Comparison of ENCODE assay signal across 9 mouse cellular contexts in the genomic region with DNA sequence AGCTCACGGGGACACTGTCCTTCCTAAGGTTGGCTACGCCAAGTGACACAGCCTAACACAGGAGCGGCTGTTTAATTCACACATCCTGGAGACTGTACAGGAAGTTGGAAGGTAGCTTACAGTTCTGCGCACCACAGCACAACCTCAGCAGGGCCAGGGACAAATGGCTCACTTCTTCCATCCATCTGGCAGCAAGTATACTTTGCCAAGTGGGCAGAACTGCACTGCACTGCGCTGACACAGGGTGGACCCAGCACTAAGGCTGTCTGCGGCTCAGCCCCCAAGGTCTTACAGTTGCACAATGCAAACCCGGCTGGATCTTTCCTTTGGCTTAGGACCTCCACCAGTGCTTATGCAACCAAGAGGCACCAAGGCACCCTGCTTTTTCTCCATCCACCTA.
DNase-seq lines count a peak whose midpoint lies in the region; ATAC-seq and TF ChIP-seq lines count a peak whose summit lies in the region.
"Had no signal": no experiment of that assay in that cellular context is flagged by ENCODE, and none has a peak within 500 bp of the region (broad histone marks: within the 10 kb centered on the region; RNA-seq: fewer than 3 reads in every experiment).

No protein-coding gene starts in this region.

- no peak overlapping the region for H3K4me2 ChIP-seq in lung, postnatal 0 days (replicated peaks; ENCODE audit: low read depth, low read length)
- H3K4me2 ChIP-seq: stomach, embryonic 15.5 days had no signal

- TF ChIP-seq CTCF in lung, postnatal 0 days (IDR thresholded peaks at IDR 0.05), result peak; percentile 49

- no peaks in the 10 kb centered on the region for H3K36me3 ChIP-seq in lung, postnatal 0 days (ENCODE audit: insufficient read depth, low read length)
- H3K36me3 ChIP-seq: stomach, embryonic 15.5 days had no signal

- H3K27ac ChIP-seq in lung, postnatal 0 days (ENCODE audit: low read length), result no peak overlapping the region
- H3K27ac ChIP-seq: stomach, embryonic 15.5 days had no signal

- TF ChIP-seq EP300 in lung, postnatal 0 days (IDR thresholded peaks at IDR 0.05), result no peak

- WGBS in lung, postnatal 0 days, result 54% methylated on average over 7 of the region's 7 CpGs

- H3K4me1 ChIP-seq in lung, postnatal 0 days (ENCODE audit: insufficient read depth, low read depth, low read length), result peaks cover 9% of the 10 kb centered on the region

- peak; percentile 55 for DNase-seq in gastrocnemius, adult 18-20 months (ENCODE audit: low spot score)
- no peak for DNase-seq in gastrocnemius, postnatal 10 days
- peak; percentile 87 to 94 for DNase-seq in adrenal gland, adult (ENCODE audit: inconsistent age in 2 of 2, low spot score in 1 of 2)
- DNase-seq in cerebellum, postnatal 36 days, result peak; percentile 61 to 64
- DNase-seq in lung, postnatal 0 days (ENCODE audit: low spot score), result peak; percentile 74
- DNase-seq in frontal cortex, postnatal 14 days (ENCODE audit: low spot score in 2 of 2), result no peak
- no peak for DNase-seq in kidney, postnatal 14 days
- no peak for DNase-seq in left cerebral cortex, postnatal 36 days (ENCODE audit: low spot score in 2 of 2)

- no peak overlapping the region for H3K9ac ChIP-seq in lung, postnatal 0 days (replicated peaks; ENCODE audit: low read depth)
- H3K9ac ChIP-seq: stomach, embryonic 15.5 days had no signal

- no peaks in the 10 kb centered on the region for H3K9me3 ChIP-seq in lung, postnatal 0 days (ENCODE audit: low read length)
- H3K9me3 ChIP-seq: stomach, embryonic 15.5 days had no signal

- no peaks in the 10 kb centered on the region for H3K27me3 ChIP-seq in lung, postnatal 0 days (replicated peaks; ENCODE audit: insufficient read depth, low read length)
- H3K27me3 ChIP-seq: stomach, embryonic 15.5 days had no signal

- peak; percentile 82 for ATAC-seq in lung, postnatal 0 days

- intact Hi-C loops in left cerebral cortex, postnatal 36 days (cut with DNase I), result no loop called here

- H3K4me3 ChIP-seq in lung, postnatal 0 days (ENCODE audit: low read depth, low read length), result no peak overlapping the region
- H3K4me3 ChIP-seq: stomach, embryonic 15.5 days had no signal

Comparison
In these comparisons a context has a peak if more than half of its experiments do, and no peak if none do; other contexts are left out.
1. DNase-seq: peak in gastrocnemius, adult 18-20 months (single experiment), adrenal gland, adult (2 of 2), cerebellum, postnatal 36 days (2 of 2) and lung, postnatal 0 days (single experiment); none in gastrocnemius, postnatal 10 days (single experiment), frontal cortex, postnatal 14 days (0 of 2), kidney, postnatal 14 days (single experiment) and left cerebral cortex, postnatal 36 days (0 of 2).